Mouse (Mus musculus): Measurements from ENCODE around the gene 9930111J21Rik2.
"Not testable (repeated sequence)": the region's sequence is repeated elsewhere in the genome, so short reads cannot be mapped to it uniquely, and the experiment has no call there.

DNA sequence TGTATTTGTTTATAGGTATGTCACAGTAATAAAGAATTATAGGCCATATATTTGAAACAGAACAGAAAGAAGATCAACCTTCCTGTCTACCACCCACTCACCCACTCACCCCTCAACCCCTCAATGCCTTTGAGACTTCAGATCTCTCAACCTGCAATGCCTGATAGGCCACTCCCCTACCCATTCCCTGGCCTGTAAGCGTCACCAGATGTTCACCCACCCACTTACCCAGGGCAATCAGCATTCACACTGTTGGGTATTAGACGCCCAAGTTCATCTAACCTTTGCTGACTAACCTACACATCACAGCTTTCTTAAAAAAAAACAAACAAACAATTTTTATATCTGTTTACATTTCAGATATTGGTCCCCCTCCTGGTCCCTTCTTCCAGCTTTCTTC is 10.8 kb upstream of the 9930111J21Rik2 start:
- TF ChIP-seq CTCF (conservative IDR thresholded peaks at IDR 0.05; ENCODE audit: low read length); NANOG (IDR thresholded peaks at IDR 0.05; ENCODE audit: borderline replicate concordance, low read length); POU5F1 (IDR thresholded peaks at IDR 0.05; ENCODE audit: borderline replicate concordance, low read length): not testable (repeated sequence)
